Mouse (Mus musculus): Measurements from ENCODE around the gene Smarcad1. TPM values are rescaled to one million over a fixed set of nuclear protein-coding genes. Genes with fewer than 3 reads are reported as not detected.

Smarcad1 gene
- polyA plus RNA-seq, 1 experiment from 2014 or later = 62.8 TPM

DNA sequence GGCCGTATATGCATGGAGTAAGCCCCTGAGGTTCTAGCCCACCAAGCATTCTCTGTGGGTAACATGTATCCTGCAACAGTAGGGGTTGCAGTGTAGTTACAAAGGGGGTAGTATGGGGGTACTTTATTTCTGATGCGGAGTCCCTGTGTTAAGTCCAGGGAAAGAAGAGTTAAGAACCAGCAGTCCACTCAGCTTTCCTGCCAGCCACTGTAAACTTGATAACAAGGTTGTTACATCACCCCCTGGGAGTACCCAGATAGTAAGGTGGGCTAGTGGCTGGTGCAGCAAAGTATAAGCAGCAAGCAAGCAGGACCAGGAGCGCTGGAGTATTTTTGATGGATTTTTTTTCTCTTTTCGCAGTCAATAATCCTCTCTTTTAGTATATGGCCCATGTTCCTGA, 17.3 kb upstream of the Smarcad1 start:
- Histone ChIP-seq H3K9ac (ENCODE audit: low read depth, low read length) (no peak overlapping the region), H3K4me3 (replicated peaks; ENCODE audit: low read depth, low read length) (no peak overlapping the region), H3K4me2 (ENCODE audit: low read length) (no peak overlapping the region), H3K9me3 (replicated peaks; ENCODE audit: low read length) (no peaks in the 10 kb centered on the region), H3K36me3 (ENCODE audit: insufficient read depth, low read length) (no peaks in the 10 kb centered on the region), H3K27me3 (ENCODE audit: insufficient read depth, low read length) (no peaks in the 10 kb centered on the region), H3K4me1 (replicated peaks; ENCODE audit: insufficient read depth, low read length) (no peaks in the 10 kb centered on the region), H3K27ac (no peak overlapping the region)
- WGBS = 98% methylated on average over 4 of the region's 4 CpGs
- DNase-seq (ENCODE audit: low spot score) (no peak), ATAC-seq (replicated peaks; ENCODE audit: low FRiP score, low read depth) (no peak)
- no peak for TF ChIP-seq CTCF (IDR thresholded peaks at IDR 0.05; ENCODE audit: low read depth)

DNA sequence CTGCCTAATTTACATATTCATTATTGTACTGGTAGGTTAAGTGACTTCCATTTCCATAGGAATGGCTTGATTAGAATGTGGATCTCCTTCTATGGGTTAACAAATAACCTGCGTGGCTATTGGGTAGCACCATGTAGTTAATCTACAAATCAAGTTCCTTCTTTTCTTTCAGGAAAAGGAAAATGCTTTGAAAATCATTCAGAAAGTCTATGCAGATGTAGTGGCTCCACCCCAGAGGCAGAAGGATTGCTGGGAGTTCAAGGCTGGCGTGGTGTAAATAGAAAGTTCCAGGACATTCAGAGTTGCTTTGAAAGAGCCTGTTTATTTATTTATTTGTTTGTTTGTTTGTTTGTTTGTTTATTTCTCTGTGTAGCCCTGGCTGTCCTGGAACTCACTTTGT, 7.7 kb upstream of the Smarcad1 start:
- no peaks in the 10 kb centered on the region for H3K36me3 ChIP-seq (ENCODE audit: insufficient read depth, low read length)
- WGBS = 91% methylated on average over 2 of the region's 2 CpGs

GRCm38 (mm10) chr6:65035469-65035868, 6.9 kb upstream of the Smarcad1 start:
- H3K9ac ChIP-seq (ENCODE audit: low read depth, low read length) = no peak overlapping the region
- DNase-seq (ENCODE audit: low spot score) (no peak), ATAC-seq (replicated peaks; ENCODE audit: low FRiP score, low read depth) (no peak)
- H3K4me3 ChIP-seq (replicated peaks; ENCODE audit: low read depth, low read length) = no peak overlapping the region
- H3K4me1 ChIP-seq (replicated peaks; ENCODE audit: insufficient read depth, low read length) = no peaks in the 10 kb centered on the region
- H3K4me2 ChIP-seq (ENCODE audit: low read length) = no peak overlapping the region
- H3K27ac ChIP-seq = no peak overlapping the region
- 90% methylated on average over 2 of the region's 2 CpGs for WGBS
- TF ChIP-seq CTCF (IDR thresholded peaks at IDR 0.05; ENCODE audit: low read depth) = no peak
- H3K36me3 ChIP-seq (ENCODE audit: insufficient read depth, low read length) = no peaks in the 10 kb centered on the region
- H3K27me3 ChIP-seq (ENCODE audit: insufficient read depth, low read length) = no peaks in the 10 kb centered on the region
- no peaks in the 10 kb centered on the region for H3K9me3 ChIP-seq (replicated peaks; ENCODE audit: low read length)

More for the DNA sequence above, 7.7 kb upstream of the Smarcad1 start:
- ATAC-seq (replicated peaks; ENCODE audit: low FRiP score, low read depth) = no peak
- DNase-seq (ENCODE audit: low spot score) = no peak
- H3K4me3 ChIP-seq (replicated peaks; ENCODE audit: low read depth, low read length) = no peak overlapping the region
- H3K27me3 ChIP-seq (ENCODE audit: insufficient read depth, low read length) = no peaks in the 10 kb centered on the region
- no peak overlapping the region for H3K27ac ChIP-seq
- H3K9me3 ChIP-seq (replicated peaks; ENCODE audit: low read length) = no peaks in the 10 kb centered on the region
- no peak overlapping the region for H3K4me2 ChIP-seq (ENCODE audit: low read length)
- no peak for TF ChIP-seq CTCF (IDR thresholded peaks at IDR 0.05; ENCODE audit: low read depth)
- no peak overlapping the region for H3K9ac ChIP-seq (ENCODE audit: low read depth, low read length)
- H3K4me1 ChIP-seq (replicated peaks; ENCODE audit: insufficient read depth, low read length) = no peaks in the 10 kb centered on the region

DNA sequence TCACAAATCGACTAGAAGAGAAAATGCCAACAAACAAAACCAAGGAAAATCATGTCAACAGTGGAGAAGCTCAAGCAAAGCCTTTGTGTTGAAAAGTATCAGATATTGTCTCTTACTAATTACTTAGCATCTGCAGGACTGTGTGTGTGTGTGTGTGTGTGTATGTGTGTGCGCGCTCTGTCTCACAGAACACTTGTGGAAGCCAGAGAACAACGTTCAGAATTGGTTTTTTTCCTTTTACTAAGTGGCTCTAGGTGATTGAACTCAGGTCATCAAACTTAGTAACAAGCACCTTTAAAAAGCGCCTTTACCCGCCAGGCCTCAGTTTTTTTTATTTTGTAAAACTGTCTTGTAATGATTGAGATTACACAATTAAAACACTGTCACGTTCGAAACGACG, 451 bp upstream of the Smarcad1 start:
- no peak for TF ChIP-seq CTCF (IDR thresholded peaks at IDR 0.05; ENCODE audit: low read depth)
- ATAC-seq (replicated peaks; ENCODE audit: low FRiP score, low read depth) = no peak
- peaks cover 11% of the 10 kb centered on the region; the same call in 1 of the 2 replicates for H3K36me3 ChIP-seq (ENCODE audit: insufficient read depth, low read length)
- H3K4me2 ChIP-seq (ENCODE audit: low read length) = peak overlapping the region; percentile 77
- no peaks in the 10 kb centered on the region for H3K27me3 ChIP-seq (ENCODE audit: insufficient read depth, low read length)
- H3K4me3 ChIP-seq (replicated peaks; ENCODE audit: low read depth, low read length) = peak overlapping the region; percentile 76
- no peak overlapping the region for H3K9ac ChIP-seq (ENCODE audit: low read depth, low read length)
- DNase-seq (ENCODE audit: low spot score) = peak; percentile 4
- no peak overlapping the region for H3K27ac ChIP-seq
- no peaks in the 10 kb centered on the region for H3K4me1 ChIP-seq (replicated peaks; ENCODE audit: insufficient read depth, low read length)
- WGBS = 37% methylated on average over 10 of the region's 10 CpGs
- no peaks in the 10 kb centered on the region for H3K9me3 ChIP-seq (replicated peaks; ENCODE audit: low read length)

DNA sequence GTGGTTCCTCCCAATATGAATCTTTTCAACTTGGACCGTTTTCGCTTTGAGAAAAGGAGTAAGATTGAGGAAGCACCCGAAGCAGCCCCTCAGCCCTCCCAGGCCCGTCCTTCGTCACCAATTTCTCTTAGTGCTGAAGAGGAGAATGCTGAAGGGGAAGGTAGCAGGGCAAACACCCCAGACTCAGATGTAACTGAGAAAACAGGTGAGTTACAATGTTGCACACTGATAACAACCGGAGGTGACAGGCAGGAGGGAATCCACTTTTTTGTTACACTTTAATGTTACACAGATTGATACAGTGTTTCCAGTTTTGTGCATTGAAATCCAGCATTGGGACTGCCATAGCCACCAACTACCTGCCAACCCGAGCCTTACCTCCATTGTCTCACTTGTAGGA, 858 bp downstream of the Smarcad1 start:
- Histone ChIP-seq H3K4me3 (replicated peaks; ENCODE audit: low read depth, low read length) (peak overlapping the region; percentile 76), H3K36me3 (ENCODE audit: insufficient read depth, low read length) (peaks cover 12% of the 10 kb centered on the region; the same call in 1 of the 2 replicates), H3K4me1 (replicated peaks; ENCODE audit: insufficient read depth, low read length) (no peaks in the 10 kb centered on the region), H3K27me3 (ENCODE audit: insufficient read depth, low read length) (no peaks in the 10 kb centered on the region), H3K9ac (ENCODE audit: low read depth, low read length) (peak overlapping the region; percentile 90), H3K4me2 (ENCODE audit: low read length) (peak overlapping the region; percentile 77), H3K9me3 (replicated peaks; ENCODE audit: low read length) (no peaks in the 10 kb centered on the region), H3K27ac (peak overlapping the region; percentile 96)
- no peak for ATAC-seq (replicated peaks; ENCODE audit: low FRiP score, low read depth)
- 10% methylated on average over 7 of the region's 7 CpGs for WGBS
- no peak for TF ChIP-seq CTCF (IDR thresholded peaks at IDR 0.05; ENCODE audit: low read depth)
- peak; percentile 8 for DNase-seq (ENCODE audit: low spot score)

DNA sequence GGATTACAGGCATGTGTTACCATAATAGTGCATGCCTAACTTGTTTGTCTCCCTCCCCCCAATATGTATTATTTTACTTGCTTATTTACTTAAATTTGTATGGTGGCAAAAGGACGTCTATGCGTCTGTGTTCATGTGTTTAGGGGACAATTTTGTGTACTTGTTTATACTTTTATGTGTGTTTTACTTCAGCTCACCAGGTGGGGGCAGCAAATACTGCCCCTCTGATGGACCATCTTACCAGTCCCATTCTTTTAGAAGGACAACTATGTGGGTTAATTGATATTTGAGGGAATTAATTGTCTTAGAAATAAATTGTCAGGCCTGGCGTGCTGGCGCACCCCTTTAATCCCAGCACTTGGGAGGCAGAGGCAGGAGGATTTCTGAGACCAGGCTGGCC, 6.7 kb downstream of the Smarcad1 start:
- peak; percentile 17; the same call in 1 of the 2 replicates for TF ChIP-seq CTCF (IDR thresholded peaks at IDR 0.05; ENCODE audit: low read depth)
- Histone ChIP-seq H3K27me3 (ENCODE audit: insufficient read depth, low read length) (no peaks in the 10 kb centered on the region), H3K4me2 (ENCODE audit: low read length) (no peak overlapping the region), H3K4me3 (replicated peaks; ENCODE audit: low read depth, low read length) (no peak overlapping the region), H3K36me3 (ENCODE audit: insufficient read depth, low read length) (peaks cover 40% of the 10 kb centered on the region), H3K9ac (ENCODE audit: low read depth, low read length) (no peak overlapping the region), H3K9me3 (replicated peaks; ENCODE audit: low read length) (no peaks in the 10 kb centered on the region), H3K4me1 (replicated peaks; ENCODE audit: insufficient read depth, low read length) (no peaks in the 10 kb centered on the region), H3K27ac (no peak overlapping the region)
- ATAC-seq (replicated peaks; ENCODE audit: low FRiP score, low read depth) (no peak), DNase-seq (ENCODE audit: low spot score) (no peak)
- WGBS = 96% methylated on average over 4 of the region's 4 CpGs

DNA sequence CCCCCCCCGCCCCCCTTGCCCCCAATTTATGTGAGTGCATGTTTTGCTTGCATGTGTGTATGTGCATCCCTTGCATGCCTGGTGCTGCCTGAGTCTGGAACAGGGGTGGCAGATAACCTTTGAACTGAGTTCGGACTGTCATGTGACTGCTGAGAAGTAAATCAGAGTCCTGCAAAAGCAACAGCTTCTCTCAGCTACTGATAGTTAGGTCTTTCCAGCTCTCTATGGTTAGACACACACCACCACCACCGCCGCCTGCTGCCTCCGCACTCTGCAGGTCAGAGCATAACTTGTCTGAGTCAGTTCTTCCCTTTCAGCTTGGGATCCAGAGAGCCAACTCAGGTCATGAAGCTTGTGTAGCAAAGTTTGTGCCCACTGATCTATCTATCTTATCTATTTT, 14.2 kb downstream of the Smarcad1 start:
- no peak for ATAC-seq (replicated peaks; ENCODE audit: low FRiP score, low read depth)
- Histone ChIP-seq H3K4me1 (replicated peaks; ENCODE audit: insufficient read depth, low read length) (no peaks in the 10 kb centered on the region), H3K4me3 (replicated peaks; ENCODE audit: low read depth, low read length) (no peak overlapping the region), H3K27me3 (ENCODE audit: insufficient read depth, low read length) (no peaks in the 10 kb centered on the region), H3K9ac (ENCODE audit: low read depth, low read length) (no peak overlapping the region), H3K36me3 (ENCODE audit: insufficient read depth, low read length) (peaks cover 37% of the 10 kb centered on the region), H3K9me3 (replicated peaks; ENCODE audit: low read length) (no peaks in the 10 kb centered on the region), H3K27ac (no peak overlapping the region), H3K4me2 (ENCODE audit: low read length) (no peak overlapping the region)
- DNase-seq (ENCODE audit: low spot score) = no peak
- 85% methylated on average over 5 of the region's 5 CpGs for WGBS
- TF ChIP-seq CTCF (IDR thresholded peaks at IDR 0.05; ENCODE audit: low read depth) = no peak

Data from kidney, postnatal 0 days (tissue).